Mouse (Mus musculus): Measurements from ENCODE around the gene Pou2af1. TPM values are rescaled to one million over a fixed set of nuclear protein-coding genes. Genes with fewer than 3 reads are reported as not detected.

Gene Pou2af1
- total and polyA plus RNA-seq, 2 experiments from 2014 or later = 0.05 TPM; not detected in 1

- H3K4me3 ChIP-seq (ENCODE audit: low read depth, low read length) = no peak overlapping the region
- no peaks in the 10 kb centered on the region for H3K36me3 ChIP-seq (ENCODE audit: insufficient read depth)
- H3K27ac ChIP-seq (ENCODE audit: low read depth, low read length) = no peak overlapping the region
- no peak for ATAC-seq
- H3K9me3 ChIP-seq (ENCODE audit: low read length) = no peaks in the 10 kb centered on the region
- no peak for DNase-seq
- no peak overlapping the region for H3K9ac ChIP-seq
- no peak for TF ChIP-seq CTCF (IDR thresholded peaks at IDR 0.05; ENCODE audit: low read depth)
- H3K27me3 ChIP-seq (ENCODE audit: insufficient read depth, low read length) = no peaks in the 10 kb centered on the region
- H3K4me1 ChIP-seq (ENCODE audit: insufficient read depth) = no peaks in the 10 kb centered on the region
- H3K4me2 ChIP-seq (ENCODE audit: low read depth) = no peak overlapping the region
- 61% methylated on average over 5 of the region's 5 CpGs for WGBS
Observed at GRCm38 (mm10) chr9:51268852-51269251, 55.3 kb downstream of the Pou2af1 start.

DNA sequence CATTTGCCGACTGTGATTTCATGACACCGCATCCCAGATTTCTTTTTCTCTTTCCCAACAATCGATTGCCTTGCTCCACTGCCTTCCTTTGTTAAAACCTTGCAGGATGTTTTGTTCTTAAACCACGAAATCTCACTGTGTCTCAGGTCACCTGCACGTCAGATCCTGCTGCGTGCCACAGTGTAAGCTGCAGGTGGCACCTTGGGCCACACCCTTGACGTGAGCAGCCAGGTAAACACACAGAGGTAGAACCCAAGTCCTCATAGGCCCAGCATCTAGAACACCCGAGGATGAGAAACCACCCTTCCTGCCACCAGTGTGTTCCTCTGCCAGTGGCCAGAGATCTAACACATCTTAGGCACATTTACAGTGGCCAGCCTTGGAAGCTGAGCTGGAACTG, 57.6 kb downstream of the Pou2af1 start:
- ATAC-seq = no peak

DNA sequence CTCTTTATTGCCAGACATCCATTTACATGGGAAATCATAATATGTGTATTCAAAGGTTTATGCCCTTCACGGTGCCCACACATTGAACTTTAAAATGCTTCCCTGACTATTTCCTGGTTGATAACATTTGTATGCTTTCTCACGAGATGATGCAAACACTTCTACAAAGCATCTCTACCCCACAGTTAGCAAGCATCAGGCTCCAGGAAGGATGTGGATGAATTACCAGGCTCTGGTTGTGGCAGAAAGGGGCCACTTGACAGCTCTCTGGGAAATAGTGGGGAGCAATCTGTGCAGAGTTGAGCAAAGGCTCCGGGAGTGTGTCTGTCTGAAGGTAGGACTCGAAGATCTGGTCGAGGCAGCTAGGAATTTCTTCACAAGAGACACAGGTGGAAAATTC, 58.6 kb downstream of the Pou2af1 start:
- Histone ChIP-seq H3K4me3 (ENCODE audit: low read depth, low read length) (no peak overlapping the region), H3K9me3 (ENCODE audit: low read length) (no peaks in the 10 kb centered on the region), H3K4me1 (ENCODE audit: insufficient read depth) (no peaks in the 10 kb centered on the region), H3K36me3 (ENCODE audit: insufficient read depth) (no peaks in the 10 kb centered on the region), H3K4me2 (ENCODE audit: low read depth) (no peak overlapping the region), H3K9ac (no peak overlapping the region), H3K27me3 (ENCODE audit: insufficient read depth, low read length) (no peaks in the 10 kb centered on the region), H3K27ac (ENCODE audit: low read depth, low read length) (no peak overlapping the region)
- no peak for DNase-seq
- TF ChIP-seq CTCF (IDR thresholded peaks at IDR 0.05; ENCODE audit: low read depth) = no peak
- no peak for ATAC-seq
- WGBS = 84% methylated on average over 5 of the region's 5 CpGs

More for the DNA sequence above, 57.6 kb downstream of the Pou2af1 start:
- no peak for DNase-seq
- no peak overlapping the region for H3K9ac ChIP-seq
- H3K4me2 ChIP-seq (ENCODE audit: low read depth) = no peak overlapping the region
- 51% methylated on average over 8 of the region's 8 CpGs for WGBS
- no peak overlapping the region for H3K27ac ChIP-seq (ENCODE audit: low read depth, low read length)
- no peaks in the 10 kb centered on the region for H3K27me3 ChIP-seq (ENCODE audit: insufficient read depth, low read length)
- TF ChIP-seq CTCF (IDR thresholded peaks at IDR 0.05; ENCODE audit: low read depth) = no peak
- H3K4me1 ChIP-seq (ENCODE audit: insufficient read depth) = no peaks in the 10 kb centered on the region
- H3K9me3 ChIP-seq (ENCODE audit: low read length) = no peaks in the 10 kb centered on the region
- no peak overlapping the region for H3K4me3 ChIP-seq (ENCODE audit: low read depth, low read length)
- no peaks in the 10 kb centered on the region for H3K36me3 ChIP-seq (ENCODE audit: insufficient read depth)

DNA sequence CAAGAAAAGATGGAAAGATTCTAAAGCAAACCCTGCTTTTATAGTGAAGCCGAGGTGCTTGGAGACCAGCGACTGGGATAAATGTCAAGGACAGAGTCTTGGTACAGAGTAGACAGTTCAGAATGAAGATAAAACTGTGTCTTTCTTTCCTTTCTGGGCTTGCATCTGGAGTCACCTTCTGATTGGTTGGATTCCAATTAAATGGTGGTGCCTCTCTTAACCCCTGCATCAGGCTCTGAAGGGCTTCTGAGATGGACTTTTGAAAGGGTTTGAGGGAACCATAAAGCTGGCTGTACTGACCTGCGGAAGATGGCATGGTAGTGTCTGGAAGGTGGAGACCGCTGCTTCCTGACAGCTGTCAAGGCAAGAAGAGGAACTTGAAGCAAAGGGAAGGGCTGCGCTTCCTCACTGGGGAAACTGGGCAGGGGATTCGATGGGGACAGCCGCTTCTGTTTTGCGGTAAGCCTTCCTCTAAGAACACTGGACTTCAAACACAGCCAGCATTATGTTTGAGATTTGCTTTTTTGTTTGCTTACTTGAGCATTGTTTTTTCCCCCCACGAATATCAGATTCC, 60.2 kb downstream of the Pou2af1 start:
- Histone ChIP-seq H3K9ac (no peak overlapping the region), H3K4me1 (ENCODE audit: insufficient read depth) (no peaks in the 10 kb centered on the region), H3K4me3 (ENCODE audit: low read depth, low read length) (no peak overlapping the region), H3K36me3 (ENCODE audit: insufficient read depth) (no peaks in the 10 kb centered on the region), H3K9me3 (ENCODE audit: low read length) (no peaks in the 10 kb centered on the region), H3K4me2 (ENCODE audit: low read depth) (no peak overlapping the region), H3K27me3 (ENCODE audit: insufficient read depth, low read length) (no peaks in the 10 kb centered on the region; the same call in 1 of the 2 replicates), H3K27ac (ENCODE audit: low read depth, low read length) (no peak overlapping the region)
- ATAC-seq = no peak
- WGBS = 69% methylated on average over 9 of the region's 9 CpGs
- no peak for TF ChIP-seq CTCF (IDR thresholded peaks at IDR 0.05; ENCODE audit: low read depth)
- DNase-seq = no peak

DNA sequence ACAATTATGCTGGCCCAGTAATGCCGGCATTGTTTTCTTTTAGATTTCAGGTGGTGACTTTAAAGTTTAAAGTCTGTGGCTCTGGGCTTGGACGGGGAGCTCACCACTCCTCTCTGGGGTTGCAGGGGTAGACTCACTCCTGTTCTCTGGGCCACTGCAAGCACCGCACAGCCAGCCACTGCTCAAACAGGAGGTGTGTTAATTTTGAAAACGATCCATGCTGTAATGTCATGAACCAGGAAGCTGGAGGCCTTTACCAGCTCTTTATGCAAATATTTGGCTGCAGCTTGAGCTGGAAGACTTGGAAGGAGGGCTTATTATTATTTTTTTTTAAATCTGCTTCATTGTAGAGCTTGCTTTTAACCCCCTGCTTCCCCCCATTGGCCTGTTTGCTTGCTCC, 61.2 kb downstream of the Pou2af1 start:
- H3K27me3 ChIP-seq (ENCODE audit: insufficient read depth, low read length) = no peaks in the 10 kb centered on the region; the same call in 1 of the 2 replicates
- TF ChIP-seq CTCF (IDR thresholded peaks at IDR 0.05; ENCODE audit: low read depth) = no peak
- H3K9ac ChIP-seq = no peak overlapping the region
- DNase-seq (no peak), ATAC-seq (no peak)
- 22% methylated on average over 4 of the region's 4 CpGs for WGBS
- H3K4me1 ChIP-seq (ENCODE audit: insufficient read depth) = no peaks in the 10 kb centered on the region
- no peak overlapping the region for H3K27ac ChIP-seq (ENCODE audit: low read depth, low read length)
- H3K36me3 ChIP-seq (ENCODE audit: insufficient read depth) = no peaks in the 10 kb centered on the region
- H3K9me3 ChIP-seq (ENCODE audit: low read length) = no peaks in the 10 kb centered on the region
- no peak overlapping the region for H3K4me2 ChIP-seq (ENCODE audit: low read depth)
- no peak overlapping the region for H3K4me3 ChIP-seq (ENCODE audit: low read depth, low read length)

GRCm38 (mm10) chr9:51277834-51278498, 64.5 kb downstream of the Pou2af1 start:
- Histone ChIP-seq H3K9ac (peak overlapping the region; percentile 37), H3K9me3 (ENCODE audit: low read length) (no peaks in the 10 kb centered on the region), H3K4me3 (ENCODE audit: low read depth, low read length) (peak overlapping the region; percentile 41), H3K27ac (ENCODE audit: low read depth, low read length) (no peak overlapping the region), H3K4me1 (ENCODE audit: insufficient read depth) (no peaks in the 10 kb centered on the region), H3K4me2 (ENCODE audit: low read depth) (peak overlapping the region; percentile 62), H3K36me3 (ENCODE audit: insufficient read depth) (no peaks in the 10 kb centered on the region), H3K27me3 (ENCODE audit: insufficient read depth, low read length) (no peaks in the 10 kb centered on the region; the same call in 1 of the 2 replicates)
- WGBS = 23% methylated on average over 13 of the region's 13 CpGs
- ATAC-seq = no peak
- DNase-seq = no peak
- no peak for TF ChIP-seq CTCF (IDR thresholded peaks at IDR 0.05; ENCODE audit: low read depth)

All from forebrain, postnatal 0 days (tissue).